Mouse (Mus musculus) limb, embryonic 10.5 days (tissue): Measurements from ENCODE around the gene Gm10591. TPM values are rescaled to one million over a fixed set of nuclear protein-coding genes. Genes with fewer than 3 reads are reported as not detected.
"Not testable (repeated sequence)": the region's sequence is repeated elsewhere in the genome, so short reads cannot be mapped to it uniquely, and the experiment has no call there.

Source experiments
- DNase-seq: peaks from one replicate; pipeline ENCODE4 v3.0.0-alpha.2; 2017; ENCODE audit warnings: low spot score
- H3K27ac ChIP-seq: fragments of 300-500 bp; sonication (generic); 2 replicates; pipeline ENCODE4 v1.5.1; 2016; ENCODE audit warnings: mild to moderate bottlenecking
- H3K27me3 ChIP-seq: fragments of 300-500 bp; sonication (generic); 2 replicates; pipeline ENCODE4 v1.6.1; 2016; ENCODE audit warnings: low read depth, mild to moderate bottlenecking; ENCODE audit not compliant: poor library complexity, severe bottlenecking
- H3K36me3 ChIP-seq: fragments of 300-500 bp; sonication (generic); 2 replicates; pipeline ENCODE4 v1.6.1; 2016; ENCODE audit warnings: mild to moderate bottlenecking, moderate library complexity
- H3K4me1 ChIP-seq: fragments of 300-500 bp; sonication (generic); 2 replicates; pipeline ENCODE4 v1.6.1; 2016
- H3K4me3 ChIP-seq: fragments of 300-500 bp; sonication (generic); 2 replicates; pipeline ENCODE4 v1.5.1; 2016; ENCODE audit warnings: mild to moderate bottlenecking, moderate library complexity
- H3K9me3 ChIP-seq: fragments of 300-500 bp; sonication (generic); replicated peaks from 2 replicates; pipeline ENCODE4 v1.6.1; 2016; ENCODE audit warnings: mild to moderate bottlenecking
- WGBS: fragments of 180-500 bp; shearing (Covaris S2); methylation state at CpG from one replicate; pipeline ENCODE4 v1.1.7; 2016; 5-methylcytosine and 5-hydroxymethylcytosine counted together
- polyA plus RNA-seq: library from polyadenylated mRNA; unstranded; fragments of >200 nt; fragmentation: Nextera tagmentation; extraction: Ambion mirVana; gene quantifications from 2 replicates; pipeline ENCODE4 v1.2.1, GENCODE M21; 2016

Gm10591 gene
- polyA plus RNA-seq, result not detected in 2 replicates

DNA sequence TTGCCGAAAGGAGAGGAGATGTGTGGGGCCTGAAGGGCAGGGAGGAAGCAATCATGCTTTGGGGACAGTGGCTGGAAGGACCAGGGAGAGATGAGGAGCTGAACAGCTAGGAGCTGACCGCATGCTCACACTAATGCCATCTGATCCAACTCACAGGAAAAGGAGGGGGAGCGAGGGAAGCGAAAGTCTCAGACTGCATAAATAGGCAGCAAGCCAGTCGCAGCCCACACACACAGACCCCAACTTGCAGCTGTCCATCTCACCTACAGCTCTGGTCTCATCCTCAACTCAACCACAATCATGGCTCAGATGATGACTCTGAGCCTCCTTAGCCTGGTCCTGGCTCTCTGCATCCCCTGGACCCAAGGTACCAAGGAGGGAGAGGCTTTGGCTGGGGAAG is at the start of gene Gm10591:
Gene Gm10591 (plus strand): TSS at position 301 of the 400 bp plus-strand sequence.
- no CpG with 5 or more reads among the region's 5 CpGs for WGBS
- H3K4me1 ChIP-seq, H3K27ac ChIP-seq, H3K9me3 ChIP-seq, H3K36me3 ChIP-seq, H3K27me3 ChIP-seq, H3K4me3 ChIP-seq, DNase-seq: not testable (repeated sequence)

- H3K9me3 ChIP-seq, H3K4me1 ChIP-seq, DNase-seq, H3K27me3 ChIP-seq, H3K4me3 ChIP-seq, H3K36me3 ChIP-seq, H3K27ac ChIP-seq: not testable (repeated sequence)
- no CpG with 5 or more reads among the region's 8 CpGs for WGBS
These were observed 17.4 kb downstream of the Gm10591 start, which contains the start of gene Gm2564 for GRCm38 (mm10) chr4:42629419-42629818. TSS of gene Gm2564 (plus strand) at chr4:42629719.

- DNase-seq, H3K4me3 ChIP-seq, H3K27ac ChIP-seq, H3K36me3 ChIP-seq, H3K27me3 ChIP-seq, H3K4me1 ChIP-seq, H3K9me3 ChIP-seq: not testable (repeated sequence)
- no CpG with 5 or more reads among the region's 9 CpGs for WGBS
These were observed 43.0 kb downstream of the Gm10591 start, which contains the start of gene Ccl27b for GRCm38 (mm10) chr4:42654951-42655350. TSS of gene Ccl27b (plus strand) at chr4:42655251.

DNA sequence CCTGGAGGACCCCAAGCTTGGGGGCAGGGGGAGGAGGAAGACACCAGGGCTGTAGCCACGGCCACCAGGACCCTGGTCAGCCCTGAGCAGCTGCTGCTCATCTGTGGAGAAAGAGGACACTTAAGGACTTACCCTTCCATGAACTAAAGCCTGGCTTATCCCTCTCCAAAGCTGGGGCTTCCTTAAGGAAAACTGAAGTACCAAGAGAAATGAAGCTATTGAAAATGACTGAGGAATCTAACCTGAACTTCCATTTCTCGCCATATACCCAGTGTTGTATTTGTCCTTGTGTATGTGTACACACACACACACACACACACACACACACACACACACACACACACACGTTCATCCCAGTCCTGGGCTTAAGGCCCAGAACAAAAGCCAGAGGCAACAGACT is 49.8 kb downstream of the Gm10591 start, which contains the start of gene Il11ra2:
Gene Il11ra2 (minus strand): TSS at position 101 of the 400 bp plus-strand sequence.
- WGBS, result no CpG with 5 or more reads among the region's 3 CpGs
- DNase-seq, H3K9me3 ChIP-seq, H3K27ac ChIP-seq, H3K36me3 ChIP-seq, H3K4me3 ChIP-seq, H3K27me3 ChIP-seq, H3K4me1 ChIP-seq: not testable (repeated sequence)

Other genes with a start within 250 kb of the Gm10591 start
- not detected in 2 replicates for gene Gm21586, start 172.8 kb upstream of the Gm10591 start, polyA plus RNA-seq
- gene Gm2163, start 145.4 kb upstream of the Gm10591 start, polyA plus RNA-seq, result 0.10 TPM in 1 of 2 replicates, not detected in the other
- not detected in 2 replicates for gene Fam205a2, start 84.0 kb upstream of the Gm10591 start, polyA plus RNA-seq
- not detected in 2 replicates for gene Gm2564, start 17.5 kb downstream of the Gm10591 start, polyA plus RNA-seq
- gene Ccl27b, start 43.1 kb downstream of the Gm10591 start, polyA plus RNA-seq, result not detected in 2 replicates
- not detected in 2 replicates for gene Il11ra2, start 49.7 kb downstream of the Gm10591 start, polyA plus RNA-seq
- gene 4930578G10Rik, start 123.3 kb downstream of the Gm10591 start, polyA plus RNA-seq, result not detected in 2 replicates
- not detected in 2 replicates for gene Ccl19, start 144.4 kb downstream of the Gm10591 start, polyA plus RNA-seq
- not detected in 2 replicates for gene Ccl21a, start 161.8 kb downstream of the Gm10591 start, polyA plus RNA-seq
- gene Fam205a1, start 241.7 kb downstream of the Gm10591 start, polyA plus RNA-seq, result not detected in 2 replicates
- gene Gm12394, start 244.6 kb downstream of the Gm10591 start, polyA plus RNA-seq, result 0.06 TPM in 1 of 2 replicates, not detected in the other